Mouse (Mus musculus) megakaryocyte, embryonic 14.5 days (primary cell): ENCODE data around the gene Slc23a4. TPM values are rescaled to one million over a fixed set of nuclear protein-coding genes. Genes with fewer than 3 reads are reported as not detected.

Source experiments
- H3K27me3 ChIP-seq: replicated peaks from 2 replicates; pipeline ENCODE3; 2012; ENCODE audit warnings: inconsistent platforms
- H3K36me3 ChIP-seq: replicated peaks from 2 replicates; pipeline ENCODE3; 2012; ENCODE audit warnings: low read length, inconsistent platforms, mixed read lengths
- H3K4me1 ChIP-seq: 2 replicates; pipeline ENCODE4 v1.6.1; 2012; ENCODE audit warnings: inconsistent platforms
- H3K4me3 ChIP-seq: replicated peaks from 2 replicates; pipeline ENCODE3; 2012; ENCODE audit warnings: moderate library complexity, mild to moderate bottlenecking, inconsistent platforms
- H3K9me3 ChIP-seq: 2 replicates; pipeline ENCODE4 v1.6.1; 2012; ENCODE audit warnings: inconsistent platforms
- FLI1 ChIP-seq: IDR thresholded peaks from 2 replicates; pipeline ENCODE4 v1.6.1; 2012; ENCODE audit warnings: low read length, inconsistent platforms, mixed read lengths
- GATA1 ChIP-seq: IDR thresholded peaks from 3 replicates; pipeline ENCODE4 v1.6.1; 2012; ENCODE audit warnings: mixed read lengths, low read length, inconsistent platforms, borderline replicate concordance
- polyA plus RNA-seq: library from polyadenylated mRNA; stranded (reverse); fragments of >175 nt; gene quantifications from 2 replicates; pipeline ENCODE4 v1.2.3, GENCODE M21; 2012; ENCODE audit warnings: low replicate concordance; ENCODE audit not compliant: insufficient read depth

The Slc23a4 gene
- polyA plus RNA-seq, 1 experiment: 0.40 TPM

GRCm38 (mm10) chr6:35002261-35002669 is 14.1 kb upstream of the Slc23a4 start:
- no peak for TF ChIP-seq GATA1
- TF ChIP-seq FLI1: no peak
- peaks cover 25% of the 10 kb centered on the region for H3K4me1 ChIP-seq
- H3K4me3 ChIP-seq: no peak overlapping the region
- H3K9me3 ChIP-seq: peaks cover 5% of the 10 kb centered on the region
- no peaks in the 10 kb centered on the region for H3K36me3 ChIP-seq
- H3K27me3 ChIP-seq: peaks cover 13% of the 10 kb centered on the region

GRCm38 (mm10) chr6:34999101-34999500 is 10.9 kb upstream of the Slc23a4 start:
- H3K9me3 ChIP-seq: no peaks in the 10 kb centered on the region
- H3K4me1 ChIP-seq: peaks cover 36% of the 10 kb centered on the region
- TF ChIP-seq GATA1: no peak
- no peak for TF ChIP-seq FLI1
- H3K4me3 ChIP-seq: no peak overlapping the region
- no peaks in the 10 kb centered on the region for H3K36me3 ChIP-seq
- H3K27me3 ChIP-seq: peaks cover 30% of the 10 kb centered on the region

GRCm38 (mm10) chr6:34996496-34996895 is 8.3 kb upstream of the Slc23a4 start:
- Histone ChIP-seq H3K4me1 (peaks cover 36% of the 10 kb centered on the region), H3K36me3 (no peaks in the 10 kb centered on the region), H3K4me3 (no peak overlapping the region), H3K9me3 (no peaks in the 10 kb centered on the region), H3K27me3 (peaks cover 42% of the 10 kb centered on the region)
- TF ChIP-seq FLI1: no peak
- TF ChIP-seq GATA1: no peak

- H3K27me3 ChIP-seq: peaks cover 44% of the 10 kb centered on the region
- H3K36me3 ChIP-seq: no peaks in the 10 kb centered on the region
- no peak for TF ChIP-seq GATA1
- TF ChIP-seq FLI1: no peak
- peaks cover 25% of the 10 kb centered on the region for H3K4me1 ChIP-seq
- peak overlapping the region; percentile 91 for H3K4me3 ChIP-seq
- H3K9me3 ChIP-seq: no peaks in the 10 kb centered on the region
Observed at GRCm38 (mm10) chr6:34995265-34995681, 7.1 kb upstream of the Slc23a4 start.

- no peaks in the 10 kb centered on the region for H3K36me3 ChIP-seq
- peaks cover 22% of the 10 kb centered on the region for H3K4me1 ChIP-seq
- H3K27me3 ChIP-seq: peaks cover 43% of the 10 kb centered on the region
- no peak for TF ChIP-seq FLI1
- TF ChIP-seq GATA1: no peak
- H3K9me3 ChIP-seq: no peaks in the 10 kb centered on the region
- H3K4me3 ChIP-seq: peak overlapping the region; percentile 91
Observed at GRCm38 (mm10) chr6:34994692-34995091, 6.5 kb upstream of the Slc23a4 start.

GRCm38 (mm10) chr6:34989263-34989662 is 1.1 kb upstream of the Slc23a4 start:
- Histone ChIP-seq H3K27me3 (peaks cover 43% of the 10 kb centered on the region), H3K9me3 (no peaks in the 10 kb centered on the region), H3K4me3 (no peak overlapping the region), H3K4me1 (peaks cover 16% of the 10 kb centered on the region), H3K36me3 (no peaks in the 10 kb centered on the region)
- TF ChIP-seq GATA1 (no peak), FLI1 (no peak)

GRCm38 (mm10) chr6:34987085-34987645 is 1.0 kb downstream of the Slc23a4 start:
- Histone ChIP-seq H3K36me3 (no peaks in the 10 kb centered on the region), H3K27me3 (peaks cover 42% of the 10 kb centered on the region), H3K9me3 (no peaks in the 10 kb centered on the region), H3K4me1 (peaks cover 15% of the 10 kb centered on the region), H3K4me3 (no peak overlapping the region)
- TF ChIP-seq FLI1 (no peak), GATA1 (no peak)

- H3K27me3 ChIP-seq: peaks cover 33% of the 10 kb centered on the region
- peaks cover 4% of the 10 kb centered on the region; the same call in 1 of the 2 replicates for H3K9me3 ChIP-seq
- H3K4me1 ChIP-seq: peaks cover 4% of the 10 kb centered on the region; the same call in 1 of the 2 replicates
- H3K4me3 ChIP-seq: no peak overlapping the region
- no peaks in the 10 kb centered on the region for H3K36me3 ChIP-seq
- no peak for TF ChIP-seq GATA1
- no peak for TF ChIP-seq FLI1
Observed at GRCm38 (mm10) chr6:34980661-34981060, 7.5 kb downstream of the Slc23a4 start.

- no peaks in the 10 kb centered on the region for H3K36me3 ChIP-seq
Observed at GRCm38 (mm10) chr6:34979291-34979690, 8.9 kb downstream of the Slc23a4 start.

GRCm38 (mm10) chr6:34971181-34971580 is 17.0 kb downstream of the Slc23a4 start:
- TF ChIP-seq FLI1: no peak
- TF ChIP-seq GATA1: no peak
- Histone ChIP-seq H3K4me3 (no peak overlapping the region), H3K36me3 (no peaks in the 10 kb centered on the region), H3K9me3 (peaks cover 4% of the 10 kb centered on the region), H3K27me3 (peaks cover 4% of the 10 kb centered on the region), H3K4me1 (peaks cover 10% of the 10 kb centered on the region)

More at GRCm38 (mm10) chr6:34979291-34979690, 8.9 kb downstream of the Slc23a4 start:
- peaks cover 4% of the 10 kb centered on the region; the same call in 1 of the 2 replicates for H3K4me1 ChIP-seq
- TF ChIP-seq FLI1 (no peak), GATA1 (no peak)
- peaks cover 28% of the 10 kb centered on the region for H3K27me3 ChIP-seq
- no peak overlapping the region for H3K4me3 ChIP-seq
- peaks cover 4% of the 10 kb centered on the region; the same call in 1 of the 2 replicates for H3K9me3 ChIP-seq
